Mouse (Mus musculus): ENCODE measurements at regions not wholly inside any gene's neighbourhood (a gene's known extent, or its start where the extent isn't known, plus 50 kb on each side); places are given as distances from the start of the nearest gene placed in this dataset.

GRCm38 (mm10) chr9:88049270-88049669 is 277.7 kb upstream of the Nt5e start:
- TF ChIP-seq GATA2 (IDR thresholded peaks at IDR 0.05; ENCODE audit: borderline replicate concordance, low read depth, low read length) = no peak
- TF ChIP-seq POLR2AphosphoS5 (IDR thresholded peaks at IDR 0.05; ENCODE audit: insufficient replicate concordance, low read depth, low read length) = no peak
- TF ChIP-seq CTCF (IDR thresholded peaks at IDR 0.05; ENCODE audit: low read depth, low read length) = no peak
- no peak for TF ChIP-seq GATA1 (IDR thresholded peaks at IDR 0.05; ENCODE audit: borderline replicate concordance, low read length)
- no peak for TF ChIP-seq TAL1 (conservative IDR thresholded peaks at IDR 0.05; ENCODE audit: low read depth, low read length)
- Histone ChIP-seq H3K4me1 (ENCODE audit: insufficient read depth, low read depth, low read length) (no peaks in the 10 kb centered on the region), H3K4me3 (ENCODE audit: low read depth, low read length) (no peak overlapping the region), H3K27me3 (ENCODE audit: insufficient read depth, low read length) (no peaks in the 10 kb centered on the region), H3K36me3 (replicated peaks) (no peaks in the 10 kb centered on the region), H3K9me3 (replicated peaks) (peaks cover 5% of the 10 kb centered on the region; the same call in 1 of the 2 replicates)
- DNase-seq (ENCODE audit: low spot score) (no peak), ATAC-seq (ENCODE audit: extremely low read depth, insufficient number of reproducible peaks, low FRiP score, poor library complexity, severe bottlenecking) (no peak)

GRCm38 (mm10) chr9:88049792-88050191 is 277.2 kb upstream of the Nt5e start:
- H3K36me3 ChIP-seq (replicated peaks) = no peaks in the 10 kb centered on the region
- no peaks in the 10 kb centered on the region for H3K4me1 ChIP-seq (ENCODE audit: insufficient read depth, low read depth, low read length)
- ATAC-seq (ENCODE audit: extremely low read depth, insufficient number of reproducible peaks, low FRiP score, poor library complexity, severe bottlenecking) (no peak), DNase-seq (ENCODE audit: low spot score) (no peak)
- H3K4me3 ChIP-seq (ENCODE audit: low read depth, low read length) = no peak overlapping the region
- no peaks in the 10 kb centered on the region for H3K27me3 ChIP-seq (ENCODE audit: insufficient read depth, low read length)
- peaks cover 5% of the 10 kb centered on the region; the same call in 1 of the 2 replicates for H3K9me3 ChIP-seq (replicated peaks)
- TF ChIP-seq TAL1 (conservative IDR thresholded peaks at IDR 0.05; ENCODE audit: low read depth, low read length) (no peak), POLR2AphosphoS5 (IDR thresholded peaks at IDR 0.05; ENCODE audit: insufficient replicate concordance, low read depth, low read length) (no peak), GATA1 (IDR thresholded peaks at IDR 0.05; ENCODE audit: borderline replicate concordance, low read length) (no peak), CTCF (IDR thresholded peaks at IDR 0.05; ENCODE audit: low read depth, low read length) (no peak), GATA2 (IDR thresholded peaks at IDR 0.05; ENCODE audit: borderline replicate concordance, low read depth, low read length) (no peak)

GRCm38 (mm10) chr9:88058551-88058950 is 268.4 kb upstream of the Nt5e start:
- no peak for TF ChIP-seq GATA1 (IDR thresholded peaks at IDR 0.05; ENCODE audit: borderline replicate concordance, low read length)
- no peak for TF ChIP-seq CTCF (IDR thresholded peaks at IDR 0.05; ENCODE audit: low read depth, low read length)
- no peak for TF ChIP-seq TAL1 (conservative IDR thresholded peaks at IDR 0.05; ENCODE audit: low read depth, low read length)
- TF ChIP-seq GATA2 (IDR thresholded peaks at IDR 0.05; ENCODE audit: borderline replicate concordance, low read depth, low read length) = no peak
- TF ChIP-seq POLR2AphosphoS5 (IDR thresholded peaks at IDR 0.05; ENCODE audit: insufficient replicate concordance, low read depth, low read length) = no peak
- no peak for ATAC-seq (ENCODE audit: extremely low read depth, insufficient number of reproducible peaks, low FRiP score, poor library complexity, severe bottlenecking)
- Histone ChIP-seq H3K9me3 (replicated peaks) (peaks cover 4% of the 10 kb centered on the region; the same call in 1 of the 2 replicates), H3K27me3 (ENCODE audit: insufficient read depth, low read length) (no peaks in the 10 kb centered on the region), H3K36me3 (replicated peaks) (no peaks in the 10 kb centered on the region), H3K4me3 (ENCODE audit: low read depth, low read length) (no peak overlapping the region), H3K4me1 (ENCODE audit: insufficient read depth, low read depth, low read length) (no peaks in the 10 kb centered on the region)
- no peak for DNase-seq (ENCODE audit: low spot score)

GRCm38 (mm10) chr9:88059005-88059404 is 268.0 kb upstream of the Nt5e start:
- TF ChIP-seq GATA1 (IDR thresholded peaks at IDR 0.05; ENCODE audit: borderline replicate concordance, low read length) = no peak
- no peak for TF ChIP-seq GATA2 (IDR thresholded peaks at IDR 0.05; ENCODE audit: borderline replicate concordance, low read depth, low read length)
- TF ChIP-seq POLR2AphosphoS5 (IDR thresholded peaks at IDR 0.05; ENCODE audit: insufficient replicate concordance, low read depth, low read length) = no peak
- no peak for TF ChIP-seq CTCF (IDR thresholded peaks at IDR 0.05; ENCODE audit: low read depth, low read length)
- TF ChIP-seq TAL1 (conservative IDR thresholded peaks at IDR 0.05; ENCODE audit: low read depth, low read length) = no peak
- Histone ChIP-seq H3K4me3 (ENCODE audit: low read depth, low read length) (no peak overlapping the region), H3K4me1 (ENCODE audit: insufficient read depth, low read depth, low read length) (no peaks in the 10 kb centered on the region), H3K9me3 (replicated peaks) (peaks cover 4% of the 10 kb centered on the region; the same call in 1 of the 2 replicates), H3K36me3 (replicated peaks) (no peaks in the 10 kb centered on the region), H3K27me3 (ENCODE audit: insufficient read depth, low read length) (no peaks in the 10 kb centered on the region)
- ATAC-seq (ENCODE audit: extremely low read depth, insufficient number of reproducible peaks, low FRiP score, poor library complexity, severe bottlenecking) (no peak), DNase-seq (ENCODE audit: low spot score) (no peak)

- H3K9me3 ChIP-seq (replicated peaks) = peaks cover 6% of the 10 kb centered on the region
- no peaks in the 10 kb centered on the region for H3K4me1 ChIP-seq (ENCODE audit: insufficient read depth, low read depth, low read length)
- no peak for DNase-seq (ENCODE audit: low spot score)
- no peaks in the 10 kb centered on the region for H3K36me3 ChIP-seq (replicated peaks)
- no peak for ATAC-seq (ENCODE audit: extremely low read depth, insufficient number of reproducible peaks, low FRiP score, poor library complexity, severe bottlenecking)
- H3K4me3 ChIP-seq (ENCODE audit: low read depth, low read length) = no peak overlapping the region
- no peak for TF ChIP-seq GATA1 (IDR thresholded peaks at IDR 0.05; ENCODE audit: borderline replicate concordance, low read length)
- TF ChIP-seq TAL1 (conservative IDR thresholded peaks at IDR 0.05; ENCODE audit: low read depth, low read length) = no peak
- no peak for TF ChIP-seq CTCF (IDR thresholded peaks at IDR 0.05; ENCODE audit: low read depth, low read length)
- TF ChIP-seq GATA2 (IDR thresholded peaks at IDR 0.05; ENCODE audit: borderline replicate concordance, low read depth, low read length) = no peak
- no peak for TF ChIP-seq POLR2AphosphoS5 (IDR thresholded peaks at IDR 0.05; ENCODE audit: insufficient replicate concordance, low read depth, low read length)
- no peaks in the 10 kb centered on the region for H3K27me3 ChIP-seq (ENCODE audit: insufficient read depth, low read length)
Measured at GRCm38 (mm10) chr9:88063973-88064676, 262.9 kb upstream of the Nt5e start.

- Histone ChIP-seq H3K4me3 (ENCODE audit: low read depth, low read length) (no peak overlapping the region), H3K36me3 (replicated peaks) (no peaks in the 10 kb centered on the region), H3K27me3 (ENCODE audit: insufficient read depth, low read length) (no peaks in the 10 kb centered on the region), H3K4me1 (ENCODE audit: insufficient read depth, low read depth, low read length) (no peaks in the 10 kb centered on the region), H3K9me3 (replicated peaks) (peaks cover 6% of the 10 kb centered on the region)
- no peak for TF ChIP-seq GATA2 (IDR thresholded peaks at IDR 0.05; ENCODE audit: borderline replicate concordance, low read depth, low read length)
- TF ChIP-seq CTCF (IDR thresholded peaks at IDR 0.05; ENCODE audit: low read depth, low read length) = no peak
- no peak for TF ChIP-seq POLR2AphosphoS5 (IDR thresholded peaks at IDR 0.05; ENCODE audit: insufficient replicate concordance, low read depth, low read length)
- no peak for TF ChIP-seq TAL1 (conservative IDR thresholded peaks at IDR 0.05; ENCODE audit: low read depth, low read length)
- TF ChIP-seq GATA1 (IDR thresholded peaks at IDR 0.05; ENCODE audit: borderline replicate concordance, low read length) = no peak
- DNase-seq (ENCODE audit: low spot score) = no peak
- no peak for ATAC-seq (ENCODE audit: extremely low read depth, insufficient number of reproducible peaks, low FRiP score, poor library complexity, severe bottlenecking)
Measured at GRCm38 (mm10) chr9:88065057-88065456, 261.9 kb upstream of the Nt5e start.
